Comparison of ENCODE assay signal across 8 mouse cellular contexts in the genomic region with DNA sequence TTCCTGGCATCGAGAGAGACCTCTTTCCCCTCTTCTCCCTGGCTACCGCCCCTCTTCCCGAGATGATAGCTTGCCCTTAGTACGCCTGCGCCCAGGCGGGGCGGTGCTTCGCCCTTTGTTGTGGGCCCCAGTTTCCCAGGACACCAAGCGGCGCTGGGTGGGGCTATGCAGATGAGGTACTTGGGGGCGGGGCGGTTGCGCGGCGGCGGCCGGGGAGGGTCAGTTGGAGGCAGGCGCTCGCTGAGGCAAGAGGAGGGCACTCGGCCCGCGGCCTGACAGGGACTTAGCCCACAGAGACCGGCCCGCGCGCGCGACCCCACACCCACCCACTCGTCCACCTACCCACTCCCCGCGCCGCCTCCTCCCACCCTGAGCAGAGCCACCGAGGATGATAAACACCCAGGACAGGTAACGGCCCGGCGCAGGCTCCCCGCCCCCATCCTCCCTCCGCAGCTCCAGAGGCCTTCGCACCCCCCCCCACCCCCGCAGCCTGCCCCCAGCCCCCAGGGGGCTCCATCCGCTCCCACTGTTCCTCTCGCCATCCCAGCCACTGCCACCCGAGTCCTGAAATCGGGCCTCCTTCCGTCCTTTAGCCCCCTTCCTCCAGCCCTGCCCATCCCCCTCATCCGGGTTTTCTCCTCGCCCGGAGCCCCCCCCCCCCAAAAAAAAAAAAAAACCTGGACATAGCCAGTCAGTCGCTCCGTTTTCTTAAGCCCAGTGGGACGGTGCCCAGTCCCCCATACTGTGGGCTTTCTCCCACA. TPM values are rescaled to one million over a fixed set of nuclear protein-coding genes. Genes with fewer than 3 reads are reported as not detected.
DNase-seq lines count a peak whose midpoint lies in the region; ATAC-seq and TF ChIP-seq lines count a peak whose summit lies in the region.

No protein-coding gene starts in this region.

- peak overlapping the region; percentile 90 for H3K4me2 ChIP-seq in heart, embryonic 11.5 days
- H3K4me2 ChIP-seq in kidney, embryonic 16.5 days (replicated peaks; ENCODE audit: low read depth, low read length) = peak overlapping the region; percentile 85
- peak overlapping the region; percentile 84 for H3K4me2 ChIP-seq in myocyte (ENCODE audit: low read depth)

- H3K27ac ChIP-seq in bone marrow macrophage, adult 2 months (ENCODE audit: insufficient read depth, low read depth, low read length) = no peak overlapping the region
- H3K27ac ChIP-seq in embryonic fibroblast, embryonic 13.5 days (ENCODE audit: insufficient read depth, low read length) = no peak overlapping the region
- peak overlapping the region; percentile 62 for H3K27ac ChIP-seq in heart, embryonic 11.5 days (ENCODE audit: low read depth, low read length)
- H3K27ac ChIP-seq in kidney, embryonic 16.5 days (ENCODE audit: low read length) = peak overlapping the region; percentile 49; the same call in 1 of the 2 replicates
- H3K27ac ChIP-seq in liver, adult 2 months (replicated peaks; ENCODE audit: insufficient read depth, low read depth, low read length) = peak overlapping the region; percentile 12; the same call in 1 of the 2 replicates

- ATAC-seq in heart, embryonic 11.5 days (replicated peaks; ENCODE audit: insufficient number of reproducible peaks, low FRiP score, low TSS enrichment) = peak; percentile 91
- ATAC-seq in kidney, embryonic 16.5 days (ENCODE audit: low FRiP score, low TSS enrichment) = peak; percentile 96

- TF ChIP-seq CTCF in bone marrow macrophage, adult 2 months (IDR thresholded peaks at IDR 0.05; ENCODE audit: low read depth, low read length) = no peak
- TF ChIP-seq CTCF in embryonic fibroblast, embryonic 13.5 days (IDR thresholded peaks at IDR 0.05; ENCODE audit: borderline replicate concordance, insufficient read depth, low read length) = no peak
- TF ChIP-seq CTCF in liver, adult 2 months (IDR thresholded peaks at IDR 0.05; ENCODE audit: low read depth, low read length) = no peak

- H3K27me3 ChIP-seq in heart, embryonic 11.5 days (ENCODE audit: control insufficient read depth, insufficient read depth, low read length) = no peaks in the 10 kb centered on the region
- H3K27me3 ChIP-seq in kidney, embryonic 16.5 days (ENCODE audit: insufficient read depth, low read length) = no peaks in the 10 kb centered on the region
- no peaks in the 10 kb centered on the region for H3K27me3 ChIP-seq in liver, adult 2 months (ENCODE audit: control insufficient read depth, insufficient read depth, low read length)
- H3K27me3 ChIP-seq in myocyte (ENCODE audit: control insufficient read depth, insufficient read depth, insufficient read length) = no peaks in the 10 kb centered on the region
- no peaks in the 10 kb centered on the region for H3K27me3 ChIP-seq in splenic B cell, adult 2 months (ENCODE audit: control insufficient read depth, insufficient read depth, low read length, poor library complexity, severe bottlenecking)

- 2% methylated on average over 45 of the region's 51 CpGs for WGBS in heart, embryonic 11.5 days (ENCODE audit: insufficient replicate concordance)
- under 1% methylated on average over 40 of the region's 51 CpGs for WGBS in kidney, embryonic 16.5 days
- WGBS in liver, adult 2 months = under 1% methylated on average over 38 of the region's 51 CpGs

- no peaks in the 10 kb centered on the region for H3K9me3 ChIP-seq in heart, embryonic 11.5 days (replicated peaks; ENCODE audit: control insufficient read depth, low read length)
- H3K9me3 ChIP-seq in kidney, embryonic 16.5 days (ENCODE audit: low read length) = no peaks in the 10 kb centered on the region

- H3K4me1 ChIP-seq in bone marrow macrophage, adult 2 months (ENCODE audit: control insufficient read depth, insufficient read depth, low read length) = peaks cover 45% of the 10 kb centered on the region
- peaks cover 13% of the 10 kb centered on the region for H3K4me1 ChIP-seq in embryonic fibroblast, embryonic 13.5 days (ENCODE audit: control insufficient read depth, insufficient read depth, low read length)
- H3K4me1 ChIP-seq in heart, embryonic 11.5 days (ENCODE audit: control insufficient read depth, insufficient read depth, low read length) = peaks cover 45% of the 10 kb centered on the region
- H3K4me1 ChIP-seq in kidney, embryonic 16.5 days (ENCODE audit: insufficient read depth, low read length) = peaks cover 51% of the 10 kb centered on the region
- peaks cover 28% of the 10 kb centered on the region for H3K4me1 ChIP-seq in liver, adult 2 months (ENCODE audit: control insufficient read depth, insufficient read depth, low read length)

- peak overlapping the region; percentile 64 for H3K4me3 ChIP-seq in bone marrow macrophage, adult 2 months (ENCODE audit: insufficient read depth, low read length)
- H3K4me3 ChIP-seq in embryonic fibroblast, embryonic 13.5 days (ENCODE audit: insufficient read depth, low read length) = peak overlapping the region; percentile 73
- peak overlapping the region; percentile 78 for H3K4me3 ChIP-seq in heart, embryonic 11.5 days (ENCODE audit: low read depth, low read length)
- H3K4me3 ChIP-seq in kidney, embryonic 16.5 days (ENCODE audit: low read length) = peak overlapping the region; percentile 71
- peak overlapping the region; percentile 74 for H3K4me3 ChIP-seq in liver, adult 2 months (ENCODE audit: insufficient read depth, low read depth, low read length)
- peak overlapping the region; percentile 54 for H3K4me3 ChIP-seq in myocyte

- no peaks in the 10 kb centered on the region for H3K36me3 ChIP-seq in heart, embryonic 11.5 days (ENCODE audit: control insufficient read depth, insufficient read depth, low read length)
- no peaks in the 10 kb centered on the region for H3K36me3 ChIP-seq in kidney, embryonic 16.5 days (ENCODE audit: insufficient read depth, low read length)
- no peaks in the 10 kb centered on the region for H3K36me3 ChIP-seq in liver, adult 2 months (ENCODE audit: control insufficient read depth, insufficient read depth, low read length)
- no peaks in the 10 kb centered on the region for H3K36me3 ChIP-seq in myocyte (ENCODE audit: control insufficient read depth, insufficient read depth)
- no peaks in the 10 kb centered on the region for H3K36me3 ChIP-seq in splenic B cell, adult 2 months (ENCODE audit: control insufficient read depth, insufficient read depth, low read length, poor library complexity, severe bottlenecking)

- no peak for TF ChIP-seq POLR2A in bone marrow macrophage, adult 2 months (IDR thresholded peaks at IDR 0.05; ENCODE audit: borderline replicate concordance, low read depth, low read length)
- peak; percentile 88 for TF ChIP-seq POLR2A in embryonic fibroblast, embryonic 13.5 days (IDR thresholded peaks at IDR 0.05; ENCODE audit: low read depth, low read length)
- TF ChIP-seq POLR2A in liver, adult 2 months (IDR thresholded peaks at IDR 0.05; ENCODE audit: extremely low read depth, insufficient read depth, low read length) = peak; percentile 41; the same call in 1 of the 2 replicates
- peak; percentile 76 for TF ChIP-seq POLR2A in myocyte (IDR thresholded peaks at IDR 0.05; ENCODE audit: insufficient read length, low read depth)

- H3K79me2 ChIP-seq in liver, adult 2 months (ENCODE audit: control insufficient read depth, insufficient read depth, low read length) = peaks cover 14% of the 10 kb centered on the region; the same call in 1 of the 2 replicates
- H3K79me2 ChIP-seq in myocyte (ENCODE audit: control insufficient read depth, insufficient read depth) = peaks cover 42% of the 10 kb centered on the region

- peak; percentile 96 for DNase-seq in A20 (ENCODE audit: low read depth, low spot score)
- peak; percentile 77 for DNase-seq in liver, adult 2 months (ENCODE audit: extremely low read depth, low read depth, low spot score)
- peak; percentile 94 for DNase-seq in splenic B cell, adult 2 months (ENCODE audit: low read depth, low spot score)

- H3K9ac ChIP-seq in heart, embryonic 11.5 days (ENCODE audit: low read depth, low read length) = peak overlapping the region; percentile 83
- peak overlapping the region; percentile 80 for H3K9ac ChIP-seq in kidney, embryonic 16.5 days (replicated peaks; ENCODE audit: low read length)
- H3K9ac ChIP-seq in liver, adult 2 months (ENCODE audit: low read depth, low read length) = peak overlapping the region; percentile 81

- H3ac ChIP-seq in myocyte (ENCODE audit: control insufficient read depth, insufficient read length) = peak overlapping the region; percentile 46

TF ChIP-seq in myocyte, 11 proteins besides CTCF, POLR2A, EP300 and RAD21:
- TF ChIP-seq CEBPB (IDR thresholded peaks at IDR 0.05; ENCODE audit: insufficient read depth, poor library complexity, severe bottlenecking) = no peak
- peak; percentile 83 for TF ChIP-seq POLR2AphosphoS2 (IDR thresholded peaks at IDR 0.05; ENCODE audit: insufficient read length, low read depth)

RNA-seq across cellular contexts. Expression of a gene that starts 8.7 kb away (rescaled TPM):
- 51.5 and 58.1 TPM in 2 replicates for polyA plus RNA-seq in bone marrow macrophage, adult 2 months (2012; ENCODE audit: insufficient read depth, insufficient read length, missing spikeins)
- polyA plus RNA-seq in embryonic fibroblast, embryonic 13.5 days (2011; ENCODE audit: insufficient read length, low read depth, missing spikeins) = 88.1 and 93.0 TPM in 2 replicates
- polyA plus RNA-seq in heart, embryonic 11.5 days (2014; fragmentation: Nextera tagmentation; extraction: Ambion mirVana) = 191 and 256 TPM in 2 replicates
- 317 and 362 TPM in 2 replicates for polyA plus RNA-seq in kidney, embryonic 16.5 days (2015; fragmentation: Nextera tagmentation; extraction: Ambion mirVana)
- total RNA-seq in liver, adult 2 months (2014; rRNA removed) = 14.7 and 20.6 TPM in 2 replicates
- 27.5 and 29.6 TPM in 2 replicates for polyA plus RNA-seq in liver, adult 2 months (2012; rRNA removed)
- 140 TPM for polyA plus RNA-seq in myocyte (2012; fragmentation: generic; extraction: Trizol)

RNA-seq across cellular contexts. Expression of a gene that starts 47.1 kb away (rescaled TPM):
- not detected in 2 replicates for polyA plus RNA-seq in bone marrow macrophage, adult 2 months (2012; ENCODE audit: insufficient read depth, insufficient read length, missing spikeins)
- 22.7 and 34.1 TPM in 2 replicates for polyA plus RNA-seq in embryonic fibroblast, embryonic 13.5 days (2011; ENCODE audit: insufficient read length, low read depth, missing spikeins)
- 154 and 160 TPM in 2 replicates for polyA plus RNA-seq in heart, embryonic 11.5 days (2014; fragmentation: Nextera tagmentation; extraction: Ambion mirVana)
- polyA plus RNA-seq in kidney, embryonic 16.5 days (2015; fragmentation: Nextera tagmentation; extraction: Ambion mirVana) = 34.4 and 36.3 TPM in 2 replicates
- 9.8 and 13.2 TPM in 2 replicates for total RNA-seq in liver, adult 2 months (2014; rRNA removed)
- 110 and 121 TPM in 2 replicates for polyA plus RNA-seq in liver, adult 2 months (2012; rRNA removed)
- polyA plus RNA-seq in myocyte (2012; fragmentation: generic; extraction: Trizol) = 32.1 TPM

Comparison
In these comparisons a context has a peak if more than half of its experiments do, and no peak if none do; other contexts are left out.
1. H3K27ac ChIP-seq: peak in heart, embryonic 11.5 days (single experiment), kidney, embryonic 16.5 days (single experiment) and liver, adult 2 months (single experiment); none in bone marrow macrophage, adult 2 months (single experiment) and embryonic fibroblast, embryonic 13.5 days (single experiment).
2. RNA of a gene that starts 47.1 kb away (polyA plus RNA-seq): 154 to 160 TPM in heart, embryonic 11.5 days, 110 to 121 TPM in liver, adult 2 months, 34.4 to 36.3 TPM in kidney, embryonic 16.5 days, 32.1 TPM in myocyte (single experiment) and 22.7 to 34.1 TPM in embryonic fibroblast, embryonic 13.5 days; not detected in bone marrow macrophage, adult 2 months; every median in the first group is over 10 times any median in the second.
3. Peak in every context shown above with its lines, with median percentiles within 50 percentile points of each other: DNase-seq, H3K4me3 ChIP-seq, H3K4me2 ChIP-seq and H3K9ac ChIP-seq.